Mouse (Mus musculus): Measurements from ENCODE around the gene Bpifb3.

DNA sequence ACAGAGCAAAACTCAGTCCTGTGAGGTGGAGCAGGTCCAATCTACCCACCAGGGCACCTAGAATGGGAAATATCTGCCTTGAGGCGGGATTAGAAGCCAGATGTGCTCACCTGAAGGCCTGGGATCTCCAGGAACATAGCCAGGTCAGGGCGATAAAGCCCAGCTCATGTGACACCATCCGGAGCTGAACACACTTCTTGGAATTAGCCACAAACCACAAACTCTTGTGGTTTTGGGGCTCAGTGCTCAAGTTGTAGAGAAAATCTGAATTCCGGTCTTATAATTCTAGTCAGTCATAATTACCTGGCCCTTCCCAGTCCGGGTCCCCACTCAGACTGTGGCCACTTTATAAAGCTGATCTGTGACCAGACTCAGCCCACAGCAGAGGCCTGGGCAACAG, 19.8 kb downstream of the Bpifb3 start, which contains the start of gene Bpifb4:
- no peak for TF ChIP-seq CTCF (conservative IDR thresholded peaks at IDR 0.05; ENCODE audit: low read length)
- TF ChIP-seq POU5F1 (IDR thresholded peaks at IDR 0.05; ENCODE audit: borderline replicate concordance, low read length): no peak
- no peak for TF ChIP-seq NANOG (IDR thresholded peaks at IDR 0.05; ENCODE audit: borderline replicate concordance, low read length)

Data from E14TG2a.4 (cell line).